Mouse (Mus musculus): ENCODE measurements around the gene Tmem100.

Gene Tmem100

DNA sequence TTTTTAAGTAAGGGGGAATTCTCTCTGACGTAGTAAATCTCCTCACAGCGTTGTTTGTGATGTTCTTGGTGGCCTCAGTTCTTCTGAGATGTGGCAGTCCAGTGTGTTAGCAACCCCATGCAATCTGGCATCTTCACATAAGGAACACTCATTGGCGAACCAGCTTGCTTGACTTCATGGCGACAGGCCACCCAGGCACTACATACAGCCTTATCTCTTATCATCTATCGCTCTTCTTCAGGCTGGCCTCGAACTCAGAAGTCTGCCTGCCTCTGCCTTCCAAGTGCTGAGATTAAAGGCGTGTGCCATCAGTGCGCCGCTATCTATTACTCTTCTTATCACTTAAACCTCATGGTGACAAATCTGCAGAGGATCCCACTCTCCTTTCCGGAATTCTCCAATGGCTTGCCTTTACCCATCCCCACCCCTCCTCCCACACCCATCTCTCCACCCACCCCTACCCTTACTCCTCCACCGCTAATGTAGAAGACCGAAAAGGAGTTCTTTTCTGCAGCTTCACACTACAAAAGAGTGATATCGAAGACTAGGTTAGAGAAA, at the start of gene Tmem100:
TSS of gene Tmem100 (plus strand) at position 508 of the 558 bp plus-strand sequence.
- CTCF ChIA-PET: interaction anchor here (0.9 kb wide), 1 partner anchor 11 kb away, joined by 3 read pairs; no protein-coding TSS in a partner anchor

DNA sequence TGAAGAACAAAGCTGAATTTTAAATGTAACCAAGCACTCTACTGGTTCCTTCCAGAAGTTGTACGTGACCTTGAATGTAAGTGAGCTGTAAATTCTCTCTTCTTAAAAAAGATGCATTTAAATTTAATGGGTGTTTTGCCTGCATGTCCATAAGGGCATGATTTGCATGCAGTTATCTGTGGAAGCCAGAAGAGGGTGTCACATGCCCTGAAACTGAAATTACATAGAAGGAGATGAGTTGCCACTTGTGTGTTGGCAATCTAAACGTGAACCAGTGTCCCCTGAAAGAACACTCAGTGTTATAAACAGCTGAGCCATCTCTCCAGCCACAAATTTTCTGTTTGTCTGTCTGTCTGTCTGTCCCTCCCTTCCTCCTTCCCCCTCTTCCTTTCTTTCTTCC, 47.2 kb upstream of the Tmem100 start:
- CTCF ChIA-PET: no interaction called here

DNA sequence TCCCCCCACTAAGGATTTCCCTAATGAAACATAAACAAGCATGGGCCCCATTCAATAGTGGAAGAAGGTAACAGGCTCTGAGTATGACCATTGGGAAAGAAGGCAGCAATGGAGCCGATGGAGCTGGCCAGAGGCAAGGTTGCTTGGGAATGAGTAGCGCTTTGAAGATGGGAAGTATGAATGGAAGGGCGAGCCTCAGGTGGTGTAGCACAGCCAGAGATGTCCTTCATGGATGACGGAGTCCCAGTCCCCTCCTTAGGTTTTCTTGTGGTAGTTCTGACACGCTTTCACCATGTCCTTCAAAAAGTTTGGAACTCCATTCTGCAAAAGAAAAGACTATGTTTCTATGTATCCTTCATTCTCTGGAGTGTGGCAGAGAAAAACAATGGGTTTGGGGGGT, 45.7 kb upstream of the Tmem100 start:
- CTCF ChIA-PET: no interaction called here

DNA sequence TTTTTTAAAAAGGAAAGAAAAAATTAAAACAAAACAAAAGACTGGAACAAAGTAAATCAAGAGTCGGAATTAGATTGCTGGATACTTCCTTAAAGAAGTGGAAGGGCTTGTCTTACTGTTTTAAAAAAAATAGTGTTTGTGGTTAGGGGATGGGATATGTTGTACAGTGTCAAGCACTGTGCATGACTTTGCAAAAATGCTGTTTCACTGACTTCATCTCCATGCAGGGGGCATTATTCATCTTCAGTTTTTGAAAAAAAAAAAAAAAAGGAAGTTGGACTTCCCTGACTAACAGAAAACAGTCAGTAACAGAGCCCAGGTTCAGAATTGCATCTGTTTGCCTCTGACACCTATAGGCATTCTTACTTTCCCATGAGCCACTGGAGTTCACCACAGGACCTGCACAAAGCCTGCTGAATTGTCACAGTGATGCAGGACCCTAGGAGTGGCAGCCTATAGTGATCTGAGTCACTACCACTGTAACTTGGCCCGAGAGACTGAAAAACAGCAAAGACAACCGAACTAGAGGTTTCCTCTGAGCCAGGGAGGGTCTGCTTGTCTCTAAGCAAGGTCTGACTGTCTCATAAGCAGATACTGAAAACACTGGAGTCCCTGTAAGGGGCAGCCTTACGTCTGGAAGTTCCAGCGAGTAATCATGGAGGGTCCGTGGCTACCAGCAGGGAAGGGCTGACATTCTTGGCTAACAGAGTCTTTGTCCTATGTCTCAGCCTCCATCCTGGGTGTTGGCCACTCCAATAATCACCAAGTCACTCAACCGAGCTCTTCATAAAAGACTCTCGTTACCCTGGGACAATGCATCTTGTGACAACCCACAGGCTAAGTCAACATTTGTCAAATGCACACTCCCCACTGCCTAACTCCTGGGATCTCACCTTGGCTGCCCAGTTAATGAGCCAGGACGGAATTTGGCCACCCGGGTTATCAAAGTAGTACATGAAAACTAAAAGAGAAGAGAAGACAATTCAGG, 44.7 kb upstream of the Tmem100 start:
- CTCF ChIA-PET: no interaction called here

DNA sequence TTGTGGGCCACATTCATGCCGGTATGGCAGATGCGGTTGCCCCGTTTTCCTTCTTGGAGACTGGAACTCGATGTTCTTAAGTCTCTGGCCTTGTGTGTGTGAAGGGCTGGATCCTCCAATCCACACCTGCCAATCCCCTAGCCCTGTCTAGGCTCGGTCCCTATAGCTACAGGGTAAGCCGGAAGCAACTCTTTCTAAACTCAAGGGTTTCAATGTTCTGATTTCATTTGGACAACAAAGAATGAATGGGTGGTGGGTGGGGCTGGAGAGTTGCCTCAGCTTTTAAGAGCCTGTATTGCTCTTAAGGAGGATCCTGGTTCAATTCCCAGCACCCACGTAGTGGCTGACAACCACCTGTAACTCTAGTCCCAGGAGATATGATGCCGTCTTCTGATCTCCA, 43.6 kb upstream of the Tmem100 start:
- CTCF ChIA-PET: no interaction called here

- CTCF ChIA-PET: no interaction called here
Measured at GRCm38 (mm10) chr11:89988936-89989589, 41.1 kb upstream of the Tmem100 start.

DNA sequence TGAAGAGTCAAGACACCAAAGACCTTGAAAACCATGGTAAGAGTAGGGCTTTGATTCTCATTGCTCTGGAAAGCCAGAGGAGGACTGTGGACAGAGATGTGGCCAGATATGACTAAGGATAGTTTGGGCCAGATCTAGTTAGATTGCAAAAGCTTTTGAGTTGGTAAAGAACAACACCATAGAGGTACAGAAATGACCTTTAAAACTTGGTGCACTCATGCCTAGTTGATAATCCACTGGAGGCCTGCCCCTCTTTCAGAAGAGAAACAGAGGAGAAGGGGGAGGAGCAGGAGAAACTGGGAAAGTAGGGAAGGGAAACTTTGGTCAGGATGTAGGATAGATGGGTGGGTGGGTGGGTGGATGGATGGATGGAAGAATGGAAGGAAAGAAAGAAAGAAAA, 38.5 kb upstream of the Tmem100 start:
- CTCF ChIA-PET: no interaction called here

DNA sequence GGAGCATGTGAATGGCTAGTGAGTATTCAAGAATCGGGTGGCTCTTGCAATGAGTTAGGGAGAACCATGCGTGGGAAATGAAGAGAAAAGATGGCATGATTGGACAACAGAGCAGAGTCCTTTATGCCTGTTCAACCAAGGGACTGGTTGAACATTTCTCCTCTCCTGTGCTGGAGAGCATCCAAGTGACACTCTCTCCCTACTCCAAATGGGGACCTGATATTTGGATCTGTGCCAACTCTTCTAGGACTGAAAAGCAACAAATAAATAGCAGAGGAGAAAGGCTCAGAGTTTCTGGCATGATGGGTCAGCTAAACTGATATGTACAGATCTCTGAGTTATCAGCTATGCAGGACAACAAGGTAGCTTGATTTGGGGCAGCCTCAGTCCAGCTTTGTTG, 35.4 kb upstream of the Tmem100 start:
- CTCF ChIA-PET: no interaction called here

- CTCF ChIA-PET: no interaction called here
Measured at GRCm38 (mm10) chr11:89995596-89995995, 34.6 kb upstream of the Tmem100 start.

GRCm38 (mm10) chr11:89996406-89996805, 33.7 kb upstream of the Tmem100 start:
- CTCF ChIA-PET: no interaction called here

- CTCF ChIA-PET: no interaction called here
Measured at GRCm38 (mm10) chr11:89996856-89997255, 33.3 kb upstream of the Tmem100 start.

DNA sequence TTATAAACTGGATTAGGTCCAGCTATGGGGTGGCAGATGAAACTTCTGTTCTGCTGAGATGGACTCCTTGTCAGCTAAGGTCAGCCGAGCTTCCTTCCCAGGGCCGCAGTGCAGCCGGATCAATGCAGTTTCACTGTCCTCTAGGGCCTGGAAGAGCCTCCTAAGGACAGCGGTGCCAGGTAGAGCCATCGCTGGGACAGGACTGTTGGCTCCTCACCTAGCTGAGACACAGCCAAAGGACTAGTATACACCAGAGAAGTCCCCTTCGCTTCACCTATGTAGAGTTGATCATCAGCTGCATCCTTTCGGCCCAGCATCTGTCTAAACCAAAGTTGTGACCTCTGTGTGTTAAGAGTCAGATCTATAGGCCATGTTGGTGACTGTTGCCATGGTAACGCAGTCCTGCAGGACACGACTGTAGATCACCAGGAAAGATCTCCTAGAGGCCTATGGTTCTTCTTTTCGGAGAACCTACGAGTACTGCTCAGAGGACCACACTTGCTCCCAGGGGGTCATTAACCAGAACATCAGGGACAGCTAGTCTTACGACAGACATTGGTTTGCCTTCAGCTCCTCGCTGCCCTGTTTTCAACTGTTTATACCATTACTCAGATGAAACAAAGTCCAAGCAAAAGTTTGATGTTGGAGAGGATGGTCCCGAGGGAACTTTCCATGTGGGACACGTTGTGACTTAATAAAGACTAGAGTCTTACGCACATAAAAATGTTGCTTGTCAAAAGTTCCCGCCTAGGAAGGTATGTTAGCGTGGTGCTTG, 31.0 kb upstream of the Tmem100 start:
- CTCF ChIA-PET: no interaction called here

DNA sequence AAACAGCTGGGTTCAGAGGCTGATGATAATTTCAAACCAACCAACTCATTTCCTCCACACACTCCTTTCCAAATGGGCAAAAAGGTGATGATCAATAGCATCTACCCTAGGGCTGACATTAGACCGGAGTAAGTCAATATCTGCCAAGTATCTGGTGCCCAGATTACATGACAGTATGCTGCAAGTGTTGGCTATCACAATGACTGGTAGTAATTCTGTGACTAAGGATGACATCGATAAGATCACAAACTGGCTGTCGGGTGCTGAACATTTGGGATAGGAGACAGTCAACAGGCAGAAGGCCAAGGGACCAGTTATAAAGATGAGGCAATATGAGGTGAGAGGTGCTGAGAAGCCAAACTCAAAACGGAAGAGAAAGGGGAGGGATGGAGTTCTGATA, 29.5 kb upstream of the Tmem100 start:
- CTCF ChIA-PET: no interaction called here

- CTCF ChIA-PET: no interaction called here
Measured at GRCm38 (mm10) chr11:90001396-90002230, 28.5 kb upstream of the Tmem100 start.

DNA sequence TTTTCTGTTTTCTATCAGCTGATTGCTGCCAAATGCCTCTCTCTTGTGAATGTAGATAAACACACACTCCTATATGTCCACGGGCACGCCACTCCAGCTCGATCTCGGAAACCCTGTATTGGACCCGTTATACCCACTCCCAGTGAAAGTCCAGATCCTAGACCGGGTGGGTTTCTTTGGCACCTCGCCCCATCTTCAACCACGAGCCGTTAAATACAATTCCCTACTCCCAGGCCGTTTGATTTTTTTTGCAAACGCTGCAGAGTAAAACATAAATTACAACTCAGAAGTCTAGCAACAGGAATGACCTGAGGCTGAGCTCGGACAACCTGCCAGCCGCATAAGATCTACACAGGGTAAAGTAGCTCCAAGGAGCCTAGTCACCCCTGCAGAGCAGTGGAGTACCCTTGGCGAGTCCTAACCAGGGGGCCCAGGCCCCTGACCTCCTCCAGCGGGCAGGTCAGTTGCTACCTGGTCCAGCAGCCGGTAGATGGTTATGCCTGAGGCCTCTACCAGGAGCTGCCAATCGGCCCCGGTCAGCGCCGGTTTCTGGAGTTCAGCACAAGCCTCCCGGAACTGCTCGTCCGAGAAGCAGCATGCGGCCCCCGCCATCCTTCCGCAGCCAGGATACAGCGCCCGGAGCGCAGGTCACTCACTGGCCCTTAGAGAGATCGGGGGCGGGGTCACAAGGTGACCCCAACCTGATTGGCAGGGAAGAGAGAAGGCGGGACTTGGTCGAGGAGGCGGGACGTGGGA, 27.7 kb upstream of the Tmem100 start, which contains the start of gene Pctp:
TSS of gene Pctp (minus strand) at position 664 of the 756 bp plus-strand sequence.
- CTCF ChIA-PET: no interaction called here

DNA sequence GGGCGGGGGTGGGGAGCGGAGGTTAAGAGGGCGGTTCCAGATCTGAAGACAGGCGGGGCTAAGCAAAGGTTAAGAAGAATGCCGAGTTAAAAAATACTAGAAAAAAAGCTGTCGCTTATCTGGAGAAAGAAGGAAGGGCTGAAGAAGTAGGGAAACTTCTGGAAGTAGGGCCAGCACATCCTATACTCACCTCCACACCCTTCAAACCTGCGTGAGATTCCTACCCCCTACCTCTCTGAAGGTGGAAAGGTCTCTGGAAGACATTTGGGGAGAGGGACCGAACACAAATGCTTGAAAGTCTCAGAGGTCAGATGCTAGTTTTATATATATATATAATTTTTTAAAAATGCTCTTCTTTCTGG, 27.2 kb upstream of the Tmem100 start:
- CTCF ChIA-PET: no interaction called here

DNA sequence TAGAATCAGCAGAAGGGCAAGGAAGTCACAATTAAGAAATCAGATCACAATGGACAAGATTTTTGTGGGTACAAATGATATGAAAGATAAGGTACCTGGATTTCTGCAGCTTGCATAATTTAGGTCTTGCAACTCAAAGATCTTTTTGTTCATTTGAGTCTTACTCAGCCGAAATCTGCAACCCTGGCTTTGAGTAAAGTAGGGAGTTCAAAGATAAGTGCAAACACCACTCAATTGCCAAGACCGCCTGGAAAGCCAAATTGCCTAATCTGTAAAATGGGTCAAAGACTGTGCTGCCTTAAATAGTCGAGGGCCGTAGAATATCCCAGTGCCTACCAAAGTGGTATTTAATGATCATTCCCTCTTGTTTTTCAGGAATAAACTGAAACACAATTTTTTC, 26.8 kb upstream of the Tmem100 start:
- CTCF ChIA-PET: no interaction called here

- CTCF ChIA-PET: no interaction called here
Measured at GRCm38 (mm10) chr11:90006111-90006510, 24.0 kb upstream of the Tmem100 start.

DNA sequence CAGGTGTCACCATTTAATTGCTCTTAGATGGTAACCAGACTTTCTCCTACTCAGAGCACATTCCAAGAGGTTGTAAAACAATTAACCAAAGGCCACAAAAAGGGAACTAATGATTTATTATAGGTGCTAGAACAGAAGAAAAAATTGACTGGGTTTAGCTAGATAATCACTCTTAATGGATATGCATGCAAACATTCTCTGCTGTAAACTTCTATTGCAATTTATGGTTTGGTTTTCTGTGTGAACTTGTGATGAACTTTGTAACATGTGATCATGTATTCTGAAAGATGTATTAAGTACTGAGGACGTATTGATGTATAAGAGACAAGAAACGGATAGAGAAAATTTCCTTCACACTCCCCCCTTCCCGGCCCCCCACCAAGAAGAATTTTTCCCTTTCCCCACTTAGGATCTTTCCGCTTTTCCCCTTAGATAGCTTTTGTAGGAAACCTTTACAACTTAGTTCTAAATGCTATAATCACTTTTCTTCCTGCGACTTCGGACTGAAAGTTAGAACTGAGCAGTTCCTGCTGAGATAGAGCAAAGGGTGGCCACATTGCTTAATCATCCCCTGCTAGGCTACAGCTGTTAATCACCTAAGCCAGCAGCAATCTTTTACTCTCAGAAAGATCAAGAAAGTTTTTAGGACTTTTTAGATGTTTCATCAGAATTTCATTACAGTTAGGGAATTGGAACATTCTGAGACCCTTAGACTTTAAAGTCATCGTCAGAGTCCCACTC, 22.2 kb upstream of the Tmem100 start:
- CTCF ChIA-PET: no interaction called here

- CTCF ChIA-PET: no interaction called here
Measured at GRCm38 (mm10) chr11:90013657-90014056, 16.5 kb upstream of the Tmem100 start.

Data from spleen, embryonic (tissue).